Mouse (Mus musculus): ENCODE measurements around the gene Olfr945.

Olfr945 gene

GRCm38 (mm10) chr9:39276718-39277117 lies at the start of gene Olfr945:
Gene Olfr945 (minus strand): TSS chr9:39276818.
- DNase-seq (ENCODE audit: low read depth) = no peak

GRCm38 (mm10) chr9:39325945-39326344 lies 49.3 kb upstream of the Olfr945 start, which contains the start of gene Olfr948:
Gene Olfr948 (minus strand): TSS chr9:39326045.
- no peak for DNase-seq (ENCODE audit: low read depth)

GRCm38 (mm10) chr9:39287136-39287535 lies 10.5 kb upstream of the Olfr945 start:
- DNase-seq (ENCODE audit: low read depth) = no peak

- DNase-seq (ENCODE audit: low read depth) = no peak
Observed at GRCm38 (mm10) chr9:39249894-39250293, 26.7 kb downstream of the Olfr945 start, which contains the start of gene Olfr1537. Gene Olfr1537 (minus strand): TSS chr9:39249994.
